Mouse (Mus musculus) embryonic facial prominence, embryonic 10.5 days (tissue): ENCODE data around the gene Txndc8. TPM values are rescaled to one million over a fixed set of nuclear protein-coding genes. Genes with fewer than 3 reads are reported as not detected.

Source experiments
- DNase-seq: peaks from one replicate; pipeline ENCODE4 v3.0.0-alpha.2; 2017; ENCODE audit warnings: low spot score
- H3K27ac ChIP-seq: fragments of 300-500 bp; sonication (generic); replicated peaks from 2 replicates; pipeline ENCODE4 v1.5.1; 2016; ENCODE audit warnings: mild to moderate bottlenecking
- H3K27me3 ChIP-seq: fragments of 300-500 bp; sonication (generic); replicated peaks from 2 replicates; pipeline ENCODE4 v1.6.1; 2016; ENCODE audit warnings: low read depth, mild to moderate bottlenecking; ENCODE audit not compliant: poor library complexity, severe bottlenecking
- H3K36me3 ChIP-seq: fragments of 300-500 bp; sonication (generic); replicated peaks from 2 replicates; pipeline ENCODE4 v1.6.1; 2016; ENCODE audit warnings: mild to moderate bottlenecking, moderate library complexity
- H3K4me1 ChIP-seq: fragments of 300-500 bp; sonication (generic); 2 replicates; pipeline ENCODE4 v1.6.1; 2016
- H3K4me3 ChIP-seq: fragments of 300-500 bp; sonication (generic); 2 replicates; pipeline ENCODE4 v1.5.1; 2016; ENCODE audit warnings: mild to moderate bottlenecking, moderate library complexity
- H3K9me3 ChIP-seq: fragments of 300-500 bp; sonication (generic); 2 replicates; pipeline ENCODE4 v1.6.1; 2016; ENCODE audit warnings: mild to moderate bottlenecking
- WGBS: fragments of 180-500 bp; shearing (Covaris S2); methylation state at CpG from one replicate; pipeline ENCODE4 v1.1.7; 2016; 5-methylcytosine and 5-hydroxymethylcytosine counted together
- polyA plus RNA-seq: library from polyadenylated mRNA; unstranded; fragments of >200 nt; fragmentation: Nextera tagmentation; extraction: Ambion mirVana; gene quantifications from 2 replicates; pipeline ENCODE4 v1.2.1, GENCODE M21; 2016

Gene Txndc8
- not detected in 2 replicates for polyA plus RNA-seq

DNA sequence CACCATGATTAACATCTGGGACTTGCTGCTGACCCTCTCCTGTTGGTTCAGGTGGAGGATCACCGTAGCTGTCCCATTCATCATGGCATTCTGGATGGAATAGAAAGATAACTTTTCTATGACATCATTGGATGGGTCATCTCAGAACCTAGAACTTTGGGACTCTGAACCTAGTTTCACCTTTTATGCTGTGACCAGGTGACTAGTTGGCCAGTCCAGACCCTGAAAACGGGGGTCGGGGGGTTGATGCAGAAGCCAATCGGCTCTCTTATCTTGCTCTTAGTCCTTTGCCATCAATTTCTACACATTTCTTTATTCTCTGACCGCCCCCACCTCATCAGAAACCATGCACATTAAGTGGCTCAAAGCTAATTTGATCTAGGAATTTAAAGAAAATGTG lies at the start of gene Txndc8:
TSS of gene Txndc8 (minus strand) at position 101 of the 400 bp plus-strand sequence.
- Histone ChIP-seq H3K4me1 (no peaks in the 10 kb centered on the region), H3K4me3 (no peak within 1 kb of the TSS), H3K27ac (no peak within 1 kb of the TSS), H3K36me3 (no peaks in the 10 kb centered on the region), H3K9me3 (no peaks in the 10 kb centered on the region), H3K27me3 (no peaks in the 10 kb centered on the region)
- WGBS = 94% methylated on average over 5 of the region's 5 CpGs
- no peak for DNase-seq

GRCm38 (mm10) chr4:58055653-58056052 lies 46.7 kb upstream of the Txndc8 start:
- no peaks in the 10 kb centered on the region for H3K9me3 ChIP-seq
- DNase-seq = no peak

DNA sequence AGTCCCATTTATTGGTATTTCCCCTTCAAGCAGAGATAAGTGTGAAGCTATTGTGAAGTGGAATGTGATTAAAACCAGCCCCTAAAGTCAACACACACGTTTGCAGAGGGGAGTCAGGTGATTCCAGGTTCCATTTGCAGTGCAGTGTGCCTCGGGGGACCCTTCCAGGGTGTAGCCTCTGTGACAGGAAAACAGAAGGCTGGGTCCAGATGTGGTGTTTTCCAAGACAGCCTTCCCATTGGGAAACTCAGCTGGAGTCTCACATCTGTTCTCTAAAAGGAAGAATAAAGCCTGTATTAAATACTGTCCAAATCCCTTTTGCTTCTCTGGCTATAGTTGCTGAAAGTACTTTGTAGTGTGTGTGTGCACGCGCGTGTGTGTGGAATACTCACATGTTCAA lies 45.5 kb upstream of the Txndc8 start:
- H3K36me3 ChIP-seq = no peaks in the 10 kb centered on the region
- DNase-seq = no peak
- H3K27me3 ChIP-seq = no peaks in the 10 kb centered on the region
- 70% methylated on average over 5 of the region's 5 CpGs for WGBS
- H3K9me3 ChIP-seq = no peaks in the 10 kb centered on the region
- no peak overlapping the region for H3K27ac ChIP-seq
- peaks cover 7% of the 10 kb centered on the region; the same call in 1 of the 2 replicates for H3K4me1 ChIP-seq
- H3K4me3 ChIP-seq = no peak overlapping the region

More at GRCm38 (mm10) chr4:58055653-58056052, 46.7 kb upstream of the Txndc8 start:
- H3K27me3 ChIP-seq = no peaks in the 10 kb centered on the region
- no peak overlapping the region for H3K27ac ChIP-seq
- no peak overlapping the region for H3K4me3 ChIP-seq
- peaks cover 7% of the 10 kb centered on the region; the same call in 1 of the 2 replicates for H3K4me1 ChIP-seq
- H3K36me3 ChIP-seq = no peaks in the 10 kb centered on the region

- Histone ChIP-seq H3K4me1 (peaks cover 7% of the 10 kb centered on the region; the same call in 1 of the 2 replicates), H3K9me3 (no peaks in the 10 kb centered on the region), H3K27me3 (no peaks in the 10 kb centered on the region), H3K36me3 (no peaks in the 10 kb centered on the region), H3K27ac (no peak overlapping the region), H3K4me3 (no peak overlapping the region)
- no peak for DNase-seq
- WGBS = 85% methylated on average over 8 of the region's 8 CpGs
These were observed 41.8 kb upstream of the Txndc8 start for GRCm38 (mm10) chr4:58050746-58051145.

DNA sequence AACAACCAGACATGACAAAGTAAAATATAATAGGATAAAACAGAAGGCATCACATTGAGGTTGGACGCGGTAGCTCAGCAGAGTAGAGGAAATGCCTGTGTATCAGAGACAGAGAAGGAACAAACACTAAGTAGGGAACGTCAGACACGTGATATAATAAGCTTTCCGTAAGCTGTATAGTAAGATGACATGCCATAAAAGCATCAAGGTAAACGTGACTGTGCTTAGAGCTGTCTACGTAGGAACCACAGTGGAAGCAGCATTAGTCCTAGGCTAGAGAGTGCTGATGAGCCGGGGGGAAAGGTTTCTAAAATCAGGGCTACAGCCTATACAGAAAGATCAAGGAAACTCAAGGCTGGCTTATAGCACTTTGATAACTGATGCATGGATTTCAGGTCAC lies 41.4 kb upstream of the Txndc8 start:
- Histone ChIP-seq H3K4me3 (no peak overlapping the region), H3K27ac (no peak overlapping the region), H3K36me3 (no peaks in the 10 kb centered on the region), H3K4me1 (peaks cover 6% of the 10 kb centered on the region; the same call in 1 of the 2 replicates), H3K9me3 (no peaks in the 10 kb centered on the region), H3K27me3 (no peaks in the 10 kb centered on the region)
- no peak for DNase-seq
- WGBS = 89% methylated on average over 8 of the region's 8 CpGs

GRCm38 (mm10) chr4:58044833-58045232 lies 35.9 kb upstream of the Txndc8 start:
- H3K27ac ChIP-seq = no peak overlapping the region

DNA sequence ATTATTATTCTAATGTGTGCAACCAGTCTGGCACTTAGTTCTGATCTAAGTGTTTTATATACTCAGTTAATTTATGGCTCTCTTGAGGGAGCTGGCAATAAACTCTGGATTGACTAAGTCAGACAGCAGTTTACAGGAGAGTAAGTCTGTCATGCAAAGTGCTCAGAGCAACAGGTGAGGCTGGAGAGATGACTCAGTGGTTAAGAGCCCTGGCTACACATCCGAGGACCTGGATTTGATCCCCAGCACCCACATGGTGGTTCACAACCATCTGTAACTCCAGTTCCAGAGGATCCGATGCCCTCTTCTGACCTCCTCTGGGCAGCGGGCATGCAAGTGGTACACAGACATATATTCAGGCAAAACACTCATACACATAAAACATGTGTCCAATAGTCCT lies 35.4 kb upstream of the Txndc8 start:
- Histone ChIP-seq H3K36me3 (no peaks in the 10 kb centered on the region), H3K27ac (no peak overlapping the region), H3K4me3 (no peak overlapping the region), H3K27me3 (no peaks in the 10 kb centered on the region), H3K9me3 (no peaks in the 10 kb centered on the region), H3K4me1 (no peaks in the 10 kb centered on the region)
- 93% methylated on average over 3 of the region's 3 CpGs for WGBS
- no peak for DNase-seq

More at GRCm38 (mm10) chr4:58044833-58045232, 35.9 kb upstream of the Txndc8 start:
- H3K27me3 ChIP-seq = no peaks in the 10 kb centered on the region
- no peaks in the 10 kb centered on the region for H3K4me1 ChIP-seq
- no peak overlapping the region for H3K4me3 ChIP-seq
- H3K9me3 ChIP-seq = no peaks in the 10 kb centered on the region
- H3K36me3 ChIP-seq = no peaks in the 10 kb centered on the region
- no peak for DNase-seq
- 93% methylated on average over 6 of the region's 6 CpGs for WGBS

DNA sequence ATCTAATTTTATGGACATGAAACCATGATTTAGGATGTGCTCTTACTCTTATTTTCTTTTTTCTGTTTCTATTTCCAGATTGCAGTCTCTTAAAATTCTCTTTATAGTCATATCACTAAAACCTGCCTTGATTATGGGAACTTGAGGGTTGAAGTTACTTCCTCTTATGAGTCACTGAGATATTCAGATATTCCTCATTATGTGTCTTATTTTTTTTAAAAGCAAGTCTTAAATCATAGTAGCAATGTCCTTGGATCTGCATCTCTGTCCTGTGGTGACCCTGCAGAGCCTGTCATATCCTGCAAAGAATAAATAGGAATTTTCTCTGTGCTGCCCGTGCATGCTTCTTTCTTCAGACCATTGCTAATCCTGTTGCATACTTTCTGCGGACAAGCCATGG lies 31.2 kb upstream of the Txndc8 start:
- Histone ChIP-seq H3K4me1 (no peaks in the 10 kb centered on the region), H3K27ac (no peak overlapping the region), H3K4me3 (no peak overlapping the region), H3K9me3 (no peaks in the 10 kb centered on the region), H3K27me3 (no peaks in the 10 kb centered on the region), H3K36me3 (no peaks in the 10 kb centered on the region)
- 87% methylated on average over 2 of the region's 2 CpGs for WGBS
- no peak for DNase-seq

- Histone ChIP-seq H3K27ac (no peak overlapping the region), H3K27me3 (no peaks in the 10 kb centered on the region), H3K4me3 (no peak overlapping the region), H3K4me1 (peaks cover 6% of the 10 kb centered on the region), H3K9me3 (no peaks in the 10 kb centered on the region), H3K36me3 (no peaks in the 10 kb centered on the region)
- WGBS = 87% methylated on average over 6 of the region's 6 CpGs
- no peak for DNase-seq
These were observed 28.3 kb upstream of the Txndc8 start for GRCm38 (mm10) chr4:58037096-58037705.

DNA sequence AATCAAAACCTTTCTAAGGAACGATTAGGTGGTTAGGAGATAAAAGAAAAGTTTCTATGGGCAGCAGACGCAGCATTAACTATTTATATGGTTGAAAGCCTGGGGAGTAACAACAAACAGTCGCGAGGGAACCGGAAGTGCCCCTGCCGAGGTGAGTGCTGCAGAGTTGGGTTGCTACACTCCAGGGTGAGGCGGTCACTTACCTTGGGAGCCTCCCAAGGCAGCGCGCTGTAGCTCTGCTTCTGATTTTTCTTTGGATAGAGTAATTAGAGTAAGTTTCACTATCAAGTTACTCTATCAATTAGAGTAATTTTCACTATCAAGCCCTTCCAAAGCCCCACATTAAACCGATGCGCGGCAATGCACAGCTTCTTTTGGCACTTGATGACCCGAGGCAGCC lies 25.7 kb upstream of the Txndc8 start:
- WGBS = 52% methylated on average over 13 of the region's 13 CpGs
- Histone ChIP-seq H3K4me1 (peaks cover 6% of the 10 kb centered on the region), H3K36me3 (no peaks in the 10 kb centered on the region), H3K9me3 (no peaks in the 10 kb centered on the region), H3K4me3 (0 out of 2 replicates have a peak overlapping the region, but pooled peaks have one; percentile 13), H3K27me3 (no peaks in the 10 kb centered on the region), H3K27ac (no peak overlapping the region)
- no peak for DNase-seq

GRCm38 (mm10) chr4:58032714-58033113 lies 23.8 kb upstream of the Txndc8 start:
- 87% methylated on average over 1 of the region's 1 CpGs for WGBS
- Histone ChIP-seq H3K4me3 (no peak overlapping the region), H3K27me3 (no peaks in the 10 kb centered on the region), H3K4me1 (peaks cover 6% of the 10 kb centered on the region), H3K27ac (no peak overlapping the region), H3K9me3 (no peaks in the 10 kb centered on the region), H3K36me3 (no peaks in the 10 kb centered on the region)
- no peak for DNase-seq

GRCm38 (mm10) chr4:58003501-58003900 lies 5.4 kb downstream of the Txndc8 start:
- Histone ChIP-seq H3K27ac (no peak overlapping the region), H3K36me3 (no peaks in the 10 kb centered on the region), H3K27me3 (no peaks in the 10 kb centered on the region), H3K4me1 (no peaks in the 10 kb centered on the region), H3K9me3 (no peaks in the 10 kb centered on the region), H3K4me3 (no peak overlapping the region)
- DNase-seq = peak; percentile 10
- WGBS = 48% methylated on average over 3 of the region's 3 CpGs

DNA sequence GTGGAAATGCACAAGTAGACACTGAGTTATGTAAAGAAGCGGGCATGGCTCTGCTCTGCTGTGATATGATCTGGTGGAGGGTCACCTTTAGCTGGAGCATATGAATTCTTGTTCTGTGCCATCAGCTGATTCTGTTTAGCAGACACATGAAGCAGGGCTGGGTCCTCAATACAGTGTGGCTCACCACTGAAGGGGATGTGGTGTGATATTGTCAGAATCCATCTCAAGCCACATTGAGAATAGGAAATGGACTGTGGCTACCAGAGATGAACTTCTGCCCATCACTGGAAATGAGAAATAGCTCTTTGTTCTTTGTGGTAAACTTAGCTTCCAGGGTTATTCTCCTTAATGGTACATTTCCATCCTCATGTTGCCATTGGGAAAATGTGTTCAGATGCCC lies 17.5 kb downstream of the Txndc8 start:
- Histone ChIP-seq H3K9me3 (no peaks in the 10 kb centered on the region), H3K36me3 (no peaks in the 10 kb centered on the region), H3K4me3 (no peak overlapping the region), H3K4me1 (no peaks in the 10 kb centered on the region), H3K27ac (no peak overlapping the region), H3K27me3 (no peaks in the 10 kb centered on the region)
- WGBS = 90% methylated on average over 1 of the region's 1 CpGs
- no peak for DNase-seq
